Mouse (Mus musculus) adrenal gland, postnatal 14 days (tissue): ENCODE data around the gene Rps15a. TPM values are rescaled to one million over a fixed set of nuclear protein-coding genes. Genes with fewer than 3 reads are reported as not detected.

Experiments
- DNase-seq: peaks from one replicate; pipeline ENCODE4 v3.0.0; 2021; ENCODE audit warnings: mixed read lengths
- total RNA-seq: library from RNA; stranded (reverse); gene quantifications from 2 replicates; pipeline ENCODE4 v1.2.3, GENCODE M21; 2021

The Rps15a gene
- total RNA-seq, 1 experiment from 2014 or later = 705 TPM

DNA sequence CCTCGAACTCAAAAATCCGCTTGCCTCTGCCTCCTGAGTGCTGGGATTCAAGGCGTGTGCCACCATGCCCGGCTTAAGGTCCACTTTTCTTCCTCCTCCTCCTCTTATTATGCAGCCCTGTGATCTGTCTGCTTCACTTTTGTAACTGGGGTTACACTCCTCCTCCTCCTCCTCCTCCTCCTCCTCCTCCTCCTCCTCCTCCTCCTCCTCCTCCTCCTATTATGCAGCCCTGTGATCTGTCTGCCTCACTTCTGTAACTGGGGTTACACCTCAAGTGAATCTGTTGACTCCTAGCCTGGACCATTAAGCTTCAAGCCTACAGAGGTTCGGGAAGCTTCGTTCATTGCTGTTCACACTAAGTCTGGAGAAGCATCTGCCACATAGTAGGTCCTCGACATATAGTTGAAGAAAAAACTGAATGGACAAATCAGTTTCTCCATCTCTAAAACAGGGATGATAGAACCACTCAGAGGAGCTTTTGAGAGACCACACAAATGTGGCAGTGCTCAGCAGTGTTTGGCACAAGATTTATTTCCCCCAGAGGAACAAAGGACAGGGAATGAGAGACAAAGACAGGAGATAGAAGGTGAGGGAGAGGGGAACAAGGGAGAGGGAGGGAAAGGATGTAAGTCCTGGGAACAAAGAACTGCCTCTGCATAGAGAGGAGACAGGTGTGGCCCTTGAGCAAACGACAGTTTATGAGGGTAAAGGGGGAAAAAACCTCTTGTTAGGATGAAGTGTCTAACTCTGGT is 975 bp upstream of the Rps15a start:
- no peak for DNase-seq

- no peak for DNase-seq
Observed at GRCm38 (mm10) chr7:118115533-118115876, 483 bp downstream of the Rps15a start.

GRCm38 (mm10) chr7:118113541-118114297 is 2.3 kb downstream of the Rps15a start:
- DNase-seq = no peak

DNA sequence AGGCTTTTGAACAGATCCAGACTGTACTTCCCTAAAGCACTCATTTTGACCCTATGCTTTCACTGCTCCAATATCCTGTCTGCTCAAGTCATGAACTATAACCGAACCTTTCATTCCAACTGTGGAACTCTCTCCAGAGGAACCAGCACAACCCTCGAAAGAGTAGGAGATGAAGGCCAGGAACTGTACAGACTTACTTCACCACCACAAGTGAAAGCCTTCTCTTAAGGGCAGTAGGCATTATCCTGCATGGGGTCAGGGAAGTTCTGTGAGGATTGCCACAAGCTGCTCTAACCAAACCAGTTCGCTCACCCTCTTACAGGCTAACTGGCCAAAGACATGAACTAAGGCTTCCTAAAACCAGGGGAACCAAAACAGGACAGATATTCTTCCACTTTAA is 4.9 kb downstream of the Rps15a start:
- DNase-seq = no peak

DNA sequence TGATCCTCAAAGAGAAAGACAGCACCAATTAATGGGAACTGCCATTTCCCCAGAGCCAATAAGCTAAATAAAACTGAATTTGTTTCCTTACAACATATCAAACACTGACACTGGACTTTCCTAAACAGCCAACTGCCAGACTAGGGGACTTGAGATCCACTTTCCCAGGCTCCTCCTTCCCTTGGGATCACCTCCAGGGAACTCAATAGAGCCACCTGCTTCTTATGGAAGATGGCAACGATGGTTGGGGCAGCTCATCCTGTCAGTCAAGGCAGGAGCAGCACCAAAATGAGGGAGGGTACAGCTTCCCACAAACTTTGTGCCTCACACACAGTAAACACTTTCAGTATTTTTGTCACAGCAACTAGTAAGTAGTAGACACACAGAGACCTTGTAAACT is 8.3 kb downstream of the Rps15a start:
- no peak for DNase-seq

DNA sequence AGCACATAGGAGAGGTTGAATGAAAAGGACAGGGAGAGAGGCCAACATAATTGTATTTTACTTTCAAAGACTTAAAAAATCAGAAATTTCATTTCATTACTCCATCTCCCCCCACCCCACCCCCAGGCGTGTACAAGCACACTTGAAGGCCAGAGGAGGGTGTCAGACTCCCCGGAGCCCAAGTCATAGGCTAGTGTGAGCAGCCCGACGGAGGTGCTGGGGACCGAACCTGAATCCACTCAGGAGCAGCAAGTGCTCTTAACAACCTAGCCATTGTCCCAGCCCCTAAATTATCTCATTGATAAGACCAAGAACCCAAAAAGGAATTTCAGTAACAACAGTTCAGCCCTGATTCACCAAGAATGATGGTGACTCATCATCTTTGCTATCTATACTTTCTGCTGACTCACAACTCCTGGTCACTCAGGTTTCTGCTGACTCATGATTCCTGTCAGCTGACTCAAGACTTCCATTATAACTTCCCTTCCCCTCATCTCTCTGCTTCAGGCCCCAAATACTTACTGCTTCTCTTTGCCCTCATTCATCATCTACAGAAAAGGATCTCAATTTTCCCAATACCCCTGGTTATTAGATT is 11.4 kb downstream of the Rps15a start:
- DNase-seq = peak; percentile 45

DNA sequence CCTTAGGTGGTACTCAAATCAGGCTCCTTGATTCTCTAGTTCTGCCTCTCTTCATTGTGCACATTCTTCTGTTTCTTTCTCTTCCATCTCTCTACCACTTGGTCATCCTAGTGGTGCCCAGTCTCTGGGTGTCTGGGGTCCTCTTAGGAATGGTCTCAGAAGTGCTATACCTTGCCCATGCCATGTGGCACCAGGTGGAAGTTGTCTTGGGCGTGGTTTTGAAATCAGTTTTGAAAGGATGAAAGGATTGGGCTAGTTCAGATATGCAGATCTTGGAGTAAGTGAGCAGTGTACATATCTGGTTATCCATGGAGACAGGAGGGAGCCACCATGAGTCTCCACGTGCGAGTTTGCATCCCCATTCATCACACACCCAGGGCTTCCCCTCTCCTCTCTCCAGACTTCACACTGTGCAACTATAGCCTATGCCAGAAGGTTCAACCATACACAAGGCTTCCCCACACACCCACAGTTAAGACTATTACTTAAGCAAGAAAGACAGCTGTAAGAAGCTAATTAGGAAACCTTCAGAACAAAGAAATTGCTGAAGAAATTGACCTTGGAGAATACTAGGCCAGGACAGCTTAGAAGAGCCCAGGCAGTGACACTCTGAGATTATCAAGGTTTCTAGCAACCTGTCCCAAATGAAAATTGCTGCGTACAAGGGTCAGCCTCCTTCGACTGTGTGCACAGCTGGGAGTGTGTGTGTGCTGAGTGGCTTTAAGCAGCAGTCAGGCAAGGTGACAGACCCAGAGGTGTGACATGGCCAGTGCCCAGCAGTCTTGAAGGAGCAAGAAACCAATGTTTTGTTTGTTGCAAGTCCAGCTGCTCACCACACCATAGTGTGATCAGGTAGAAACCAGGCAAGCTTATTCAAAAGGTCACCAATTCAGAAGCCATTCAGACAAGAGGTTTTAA is 12.3 kb downstream of the Rps15a start:
- DNase-seq = no peak

- no peak for DNase-seq
Observed at GRCm38 (mm10) chr7:118102678-118103461, 13.1 kb downstream of the Rps15a start.

- DNase-seq = peak; percentile 41
Observed at GRCm38 (mm10) chr7:118102231-118102630, 13.8 kb downstream of the Rps15a start.

GRCm38 (mm10) chr7:118097615-118098014 is 18.4 kb downstream of the Rps15a start:
- no peak for DNase-seq

DNA sequence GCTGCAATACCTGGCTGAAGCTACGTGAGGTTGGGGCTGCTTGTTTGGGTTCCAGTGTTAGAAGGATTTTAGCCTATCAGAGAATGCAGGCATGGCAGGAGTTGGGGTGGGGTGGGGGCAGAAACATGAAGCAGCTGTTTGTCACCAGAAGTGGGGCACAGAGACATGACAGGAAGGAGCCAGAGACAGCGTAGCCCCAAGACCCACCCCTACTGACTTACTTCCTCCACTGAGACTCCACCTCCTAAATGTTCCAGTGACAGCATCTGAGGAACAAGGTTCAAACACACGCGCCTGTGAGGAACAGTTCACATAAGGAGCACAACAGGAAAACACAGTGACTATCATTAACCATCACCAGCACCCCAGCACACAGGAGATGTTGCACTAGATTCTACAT is 36.0 kb downstream of the Rps15a start:
- no peak for DNase-seq

GRCm38 (mm10) chr7:118079097-118079496 is 36.9 kb downstream of the Rps15a start:
- DNase-seq = no peak

- no peak for DNase-seq
Observed at GRCm38 (mm10) chr7:118067261-118067660, 48.7 kb downstream of the Rps15a start.

DNA sequence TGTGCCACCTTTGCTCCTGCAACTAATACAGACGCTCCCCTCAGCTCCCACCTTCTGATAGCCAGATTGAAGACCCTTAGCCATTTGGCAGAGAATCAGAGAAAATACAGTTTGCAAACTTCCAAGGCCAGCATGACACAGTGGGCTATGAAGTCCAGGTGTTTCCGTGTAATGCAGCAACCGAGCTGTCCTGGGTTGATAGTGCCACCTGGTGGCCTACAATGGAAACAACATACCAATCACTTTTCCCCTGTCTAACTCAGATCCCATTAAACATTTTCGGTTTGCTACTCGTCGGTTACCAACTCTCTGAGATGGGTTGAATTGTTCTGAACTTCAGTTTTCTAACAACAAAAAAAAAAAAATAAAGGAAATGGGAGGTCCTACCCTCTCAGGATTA is 59.7 kb downstream of the Rps15a start:
- DNase-seq = no peak

Other genes starting within 250 kb of the Rps15a start
- gene Arl6ip1, start 13.5 kb upstream of the Rps15a start, total RNA-seq = 151 and 154 TPM in 2 replicates
- 43.5 and 52.2 TPM in 2 replicates for gene Smg1, start 127.5 kb upstream of the Rps15a start, total RNA-seq